ENCODE assay signal across 18 mouse cellular contexts in the genomic region with DNA sequence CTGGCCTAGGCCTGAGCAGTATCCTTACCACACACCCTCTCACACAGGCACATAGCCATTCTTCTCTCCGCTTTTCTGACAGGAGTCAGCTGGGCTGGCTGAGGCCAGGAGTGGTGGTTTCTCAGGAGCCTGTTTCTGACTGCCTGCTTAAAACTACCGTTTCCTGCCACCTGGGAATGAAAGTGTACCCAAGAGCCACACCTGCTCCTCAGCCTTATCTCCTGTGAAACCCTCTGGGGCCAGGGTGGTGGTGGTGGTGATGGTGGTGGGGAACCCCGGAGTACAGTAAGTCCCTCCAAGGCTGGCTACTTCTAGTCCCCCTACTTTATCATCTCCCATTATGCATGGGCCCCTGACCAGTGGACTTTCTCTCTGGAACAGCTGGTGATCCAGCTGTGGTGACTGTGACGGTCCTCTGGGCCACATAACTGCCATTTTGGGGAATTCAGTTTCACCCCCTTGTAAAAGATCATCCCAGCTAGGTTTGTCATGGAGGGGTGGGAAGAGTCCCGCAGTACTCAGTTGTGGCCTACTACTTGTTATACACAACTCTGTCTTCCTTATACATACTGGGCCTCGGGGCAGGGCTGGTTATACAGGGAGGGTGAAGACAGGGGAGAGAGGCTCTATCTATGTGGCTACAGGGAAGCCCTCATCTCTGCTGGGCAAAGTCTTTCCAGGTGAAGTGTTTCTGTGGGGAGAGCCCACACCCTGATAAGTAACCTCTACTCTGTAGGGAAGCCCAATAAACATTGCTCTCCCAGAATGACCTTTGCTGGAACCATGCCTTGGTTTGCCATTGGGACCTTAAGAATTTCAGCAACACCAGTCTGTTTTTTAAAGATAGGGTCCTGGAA. TPM values are rescaled to one million over a fixed set of nuclear protein-coding genes. Genes with fewer than 3 reads are reported as not detected.
DNase-seq lines count a peak whose midpoint lies in the region; ATAC-seq and TF ChIP-seq lines count a peak whose summit lies in the region.
"Had no signal": no experiment of that assay in that cellular context is flagged by ENCODE, and none has a peak within 500 bp of the region (broad histone marks: within the 10 kb centered on the region; RNA-seq: fewer than 3 reads in every experiment).

No protein-coding gene starts in this region.

- no peaks in the 10 kb centered on the region for H3K79me2 ChIP-seq in CH12.LX (replicated peaks; ENCODE audit: control insufficient read depth, extremely low read depth, insufficient read depth, poor library complexity, severe bottlenecking)

- H3K4me2 ChIP-seq in heart, embryonic 15.5 days = no peak overlapping the region
- H3K4me2 ChIP-seq in heart, embryonic 12.5 days = no peak overlapping the region
- peak overlapping the region; percentile 8; the same call in 1 of the 2 replicates for H3K4me2 ChIP-seq in CH12.LX (ENCODE audit: insufficient read depth, low read depth, poor library complexity, severe bottlenecking)
- H3K4me2 ChIP-seq in liver, embryonic 14.5 days (ENCODE audit: low read depth) = no peak overlapping the region
- H3K4me2 ChIP-seq in forebrain, embryonic 11.5 days (ENCODE audit: low read depth, low read length, severe bottlenecking) = no peak overlapping the region
- H3K4me2 ChIP-seq: embryonic facial prominence, embryonic 15.5 days; heart, embryonic 11.5 days had no signal

- H3K27ac ChIP-seq in heart, embryonic 15.5 days = peak overlapping the region; percentile 26; the same call in 1 of the 2 replicates
- no peak overlapping the region for H3K27ac ChIP-seq in heart, embryonic 12.5 days (ENCODE audit: poor library complexity, severe bottlenecking)
- H3K27ac ChIP-seq in CH12.LX (ENCODE audit: insufficient read depth, low read depth) = peak overlapping the region; percentile 87
- H3K27ac ChIP-seq in liver, embryonic 14.5 days = no peak overlapping the region
- H3K27ac ChIP-seq in forebrain, embryonic 11.5 days (ENCODE audit: low read depth, low read length) = no peak overlapping the region
- H3K27ac ChIP-seq: embryonic facial prominence, embryonic 15.5 days had no signal

- intact Hi-C loops in left cerebral cortex, postnatal 14 days (cut with DNase I) = no loop called here

- no peaks in the 10 kb centered on the region for H3K9me3 ChIP-seq in heart, embryonic 15.5 days (replicated peaks)
- no peaks in the 10 kb centered on the region for H3K9me3 ChIP-seq in heart, embryonic 12.5 days (replicated peaks)
- H3K9me3 ChIP-seq in CH12.LX (replicated peaks; ENCODE audit: low read length) = no peaks in the 10 kb centered on the region
- H3K9me3 ChIP-seq in liver, embryonic 14.5 days (ENCODE audit: control insufficient read depth, low read length) = no peaks in the 10 kb centered on the region
- H3K9me3 ChIP-seq in forebrain, embryonic 11.5 days (ENCODE audit: control insufficient read depth, low read length) = no peaks in the 10 kb centered on the region
- H3K9me3 ChIP-seq: embryonic facial prominence, embryonic 15.5 days had no signal

- no peak overlapping the region for H3K4me3 ChIP-seq in heart, embryonic 15.5 days
- H3K4me3 ChIP-seq in heart, embryonic 12.5 days = no peak overlapping the region
- H3K4me3 ChIP-seq in CH12.LX (replicated peaks in 1 of 3; ENCODE audit: low read depth in 2 of 3, low read length in 2 of 3, poor library complexity in 1 of 3) = peak overlapping the region in 2 of 3 experiments; percentile 25 to 33
- H3K4me3 ChIP-seq in liver, embryonic 14.5 days (ENCODE audit: insufficient read depth in 1 of 2, low read depth in 2 of 2, low read length in 2 of 2) = no peak overlapping the region
- H3K4me3 ChIP-seq in forebrain, embryonic 11.5 days (ENCODE audit: low read depth, low read length) = no peak overlapping the region
- H3K4me3 ChIP-seq: embryonic facial prominence, embryonic 15.5 days had no signal

- H3K4me1 ChIP-seq in heart, embryonic 15.5 days (replicated peaks) = peaks cover 12% of the 10 kb centered on the region
- peaks cover 14% of the 10 kb centered on the region for H3K4me1 ChIP-seq in heart, embryonic 12.5 days (replicated peaks)
- H3K4me1 ChIP-seq in CH12.LX (ENCODE audit: control insufficient read depth in 1 of 2, insufficient read depth in 2 of 2) = peaks cover 61 to 97% of the 10 kb centered on the region in 2 experiments
- H3K4me1 ChIP-seq in liver, embryonic 14.5 days (replicated peaks; ENCODE audit: control insufficient read depth in 2 of 2, insufficient read depth in 2 of 2, low read length in 1 of 2) = peaks cover 0 to 16% of the 10 kb centered on the region in 2 experiments; a peak in 2 of 4 replicates
- no peaks in the 10 kb centered on the region for H3K4me1 ChIP-seq in forebrain, embryonic 11.5 days (replicated peaks; ENCODE audit: control insufficient read depth, insufficient read depth, low read length)
- H3K4me1 ChIP-seq: embryonic facial prominence, embryonic 15.5 days had no signal

- TF ChIP-seq POLR2A in CH12.LX (IDR thresholded peaks at IDR 0.05; ENCODE audit: low read depth, low read length) = peak; percentile 51

- no peak overlapping the region for H3K9ac ChIP-seq in heart, embryonic 15.5 days
- H3K9ac ChIP-seq in heart, embryonic 12.5 days = no peak overlapping the region
- H3K9ac ChIP-seq in CH12.LX (ENCODE audit: insufficient read depth, low read depth) = 0 out of 2 replicates have a peak overlapping the region, but pooled peaks have one; percentile 17
- H3K9ac ChIP-seq in liver, embryonic 14.5 days (replicated peaks) = no peak overlapping the region
- no peak overlapping the region for H3K9ac ChIP-seq in forebrain, embryonic 11.5 days (ENCODE audit: low read length)
- H3K9ac ChIP-seq: embryonic facial prominence, embryonic 15.5 days; forebrain, postnatal 0 days had no signal

- H3K27me3 ChIP-seq in heart, embryonic 15.5 days = no peaks in the 10 kb centered on the region
- H3K27me3 ChIP-seq in heart, embryonic 12.5 days (replicated peaks) = no peaks in the 10 kb centered on the region
- no peaks in the 10 kb centered on the region for H3K27me3 ChIP-seq in CH12.LX (replicated peaks)
- no peaks in the 10 kb centered on the region for H3K27me3 ChIP-seq in liver, embryonic 14.5 days (ENCODE audit: control insufficient read depth, insufficient read depth, low read length)
- H3K27me3 ChIP-seq in forebrain, embryonic 11.5 days (ENCODE audit: control insufficient read depth, insufficient read depth, low read length) = no peaks in the 10 kb centered on the region
- H3K27me3 ChIP-seq: embryonic facial prominence, embryonic 15.5 days had no signal

- in situ Hi-C loops in CH12.LX (cut with MboI; ENCODE audit: low pct_ligation_motif_present, low pct_unique_long_range_greater_than_20kb, low sequenced_read_pairs) = no loop called here

- TF ChIP-seq CTCF in CH12.LX (conservative IDR thresholded peaks at IDR 0.05 in 1 of 2, IDR thresholded peaks at IDR 0.05 in 1 of 2; ENCODE audit: low read depth in 2 of 2, low read length in 2 of 2) = no peak
- TF ChIP-seq CTCF in liver, embryonic 14.5 days (IDR thresholded peaks at IDR 0.05; ENCODE audit: low read depth) = no peak

- ATAC-seq in heart, embryonic 15.5 days (replicated peaks; ENCODE audit: insufficient number of reproducible peaks, insufficient read depth, low FRiP score, low read depth) = no peak
- ATAC-seq in heart, embryonic 12.5 days (ENCODE audit: insufficient number of reproducible peaks, low FRiP score) = no peak
- ATAC-seq in liver, embryonic 14.5 days (ENCODE audit: insufficient read depth) = peak; percentile 45; the same call in 1 of the 2 replicates
- no peak for ATAC-seq in forebrain, embryonic 11.5 days (replicated peaks; ENCODE audit: low FRiP score)
- ATAC-seq: forebrain, postnatal 0 days; midbrain, embryonic 16.5 days had no signal

- peak; percentile 82 for DNase-seq in CH12.LX (ENCODE audit: extremely low read depth)
- no peak for DNase-seq in liver, embryonic 14.5 days (ENCODE audit: low read depth in 3 of 3, low spot score in 3 of 3)
- peak; percentile 71 to 83 for DNase-seq in thymus, adult 18-20 months
- DNase-seq in forebrain, embryonic 11.5 days (ENCODE audit: low spot score) = no peak
- DNase-seq in left cerebral cortex, postnatal 14 days (ENCODE audit: low spot score in 2 of 2) = no peak
- no peak for DNase-seq in frontal cortex, postnatal 10 days (ENCODE audit: low spot score in 2 of 2)
- DNase-seq: cerebellum, adult 11-12 months; forebrain, postnatal 0 days; gastrocnemius, postnatal 36 days; kidney, adult 11 months; kidney, postnatal 36 days; lung, adult 2 months; right cerebral cortex, postnatal 14 days had no signal

- peaks cover 34% of the 10 kb centered on the region; the same call in 1 of the 2 replicates for H3K36me3 ChIP-seq in heart, embryonic 15.5 days
- H3K36me3 ChIP-seq in heart, embryonic 12.5 days = peaks cover 59% of the 10 kb centered on the region
- H3K36me3 ChIP-seq in CH12.LX (replicated peaks in 1 of 2; ENCODE audit: control insufficient read depth in 1 of 2, insufficient read depth in 1 of 2, low read length in 1 of 2) = peaks cover 0 to 16% of the 10 kb centered on the region in 2 experiments
- H3K36me3 ChIP-seq in liver, embryonic 14.5 days (replicated peaks; ENCODE audit: control insufficient read depth, insufficient read depth, low read depth) = no peaks in the 10 kb centered on the region; the same call in none of the 2 replicates
- H3K36me3 ChIP-seq in forebrain, embryonic 11.5 days (ENCODE audit: control insufficient read depth, insufficient read depth, low read length) = no peaks in the 10 kb centered on the region; the same call in 1 of the 2 replicates

- peak; percentile 89 for TF ChIP-seq EP300 in CH12.LX (IDR thresholded peaks at IDR 0.05; ENCODE audit: low read length)
- no peak for TF ChIP-seq EP300 in liver, embryonic 14.5 days (IDR thresholded peaks at IDR 0.05; ENCODE audit: low read depth)

- no peak; the same call in 1 of the 2 replicates for TF ChIP-seq RAD21 in CH12.LX (IDR thresholded peaks at IDR 0.05; ENCODE audit: low read depth, low read length)

- 75% methylated on average over 6 of the region's 6 CpGs for WGBS in heart, embryonic 15.5 days
- 83% methylated on average over 6 of the region's 6 CpGs for WGBS in heart, embryonic 12.5 days
- 50% methylated on average over 6 of the region's 6 CpGs for WGBS in liver, embryonic 14.5 days (ENCODE audit: insufficient replicate concordance)
- 89% methylated on average over 6 of the region's 6 CpGs for WGBS in forebrain, embryonic 11.5 days

- dilution Hi-C loops in CH12.LX (cut with MboI; ENCODE audit: extremely low pct_ligation_motif_present, extremely low pct_unique_long_range_greater_than_20kb, low sequenced_read_pairs) = no loop called here

RNA-seq across cellular contexts. Expression of a gene that starts 14.0 kb away (rescaled TPM):
- polyA plus RNA-seq in heart, embryonic 15.5 days (2015; fragmentation: Nextera tagmentation; extraction: Ambion mirVana) = 5.6 and 11.9 TPM in 2 replicates
- 9.3 and 10.3 TPM in 2 replicates for polyA plus RNA-seq in heart, embryonic 12.5 days (2016; fragmentation: Nextera tagmentation; extraction: Ambion mirVana)
- total RNA-seq in CH12.LX (2012; rRNA removed) = 102 and 118 TPM in 2 replicates
- 132 and 148 TPM in 2 replicates for total RNA-seq in CH12.LX (2014; rRNA removed)
- 129 and 144 TPM in 2 replicates for polyA plus RNA-seq in CH12.LX (2012; ENCODE audit: insufficient read length, low read depth)
- 14.5 and 16.2 TPM in 2 replicates for polyA plus RNA-seq in liver, embryonic 14.5 days (2012; rRNA removed)
- polyA plus RNA-seq in liver, embryonic 14.5 days (2014; fragmentation: Nextera tagmentation; extraction: Ambion mirVana) = 25.6 and 26.1 TPM in 2 replicates
- polyA plus RNA-seq in forebrain, embryonic 11.5 days (2014; fragmentation: Nextera tagmentation; extraction: Ambion mirVana) = 15.0 and 16.0 TPM in 2 replicates
- 10 to 100 TPM; 10.7 to 12.7 TPM for total RNA-seq in left cerebral cortex, postnatal 14 days (2021)

Comparison
In these comparisons a context has a peak if more than half of its experiments do, and no peak if none do; other contexts are left out.
1. H3K27ac ChIP-seq: peak in heart, embryonic 15.5 days (single experiment) and CH12.LX (single experiment); none in heart, embryonic 12.5 days (single experiment), liver, embryonic 14.5 days (single experiment) and forebrain, embryonic 11.5 days (single experiment).
2. H3K4me3 ChIP-seq: peak in CH12.LX (2 of 3); none in heart, embryonic 15.5 days (single experiment), heart, embryonic 12.5 days (single experiment), liver, embryonic 14.5 days (0 of 2) and forebrain, embryonic 11.5 days (single experiment).
3. DNase-seq: peak in CH12.LX (single experiment) and thymus, adult 18-20 months (2 of 2); none in liver, embryonic 14.5 days (0 of 3), forebrain, embryonic 11.5 days (single experiment), left cerebral cortex, postnatal 14 days (0 of 2) and frontal cortex, postnatal 10 days (0 of 2).